Mouse (Mus musculus): ENCODE data around the gene Apobec3. TPM values are rescaled to one million over a fixed set of nuclear protein-coding genes. Genes with fewer than 3 reads are reported as not detected.

The Apobec3 gene
- total RNA-seq (2014; rRNA removed; ENCODE audit: low replicate concordance) (2.3 and 5.1 TPM in 2 replicates), polyA plus RNA-seq (2015; fragmentation: Nextera tagmentation; extraction: Ambion mirVana) (6.3 and 6.6 TPM in 2 replicates)

GRCm38 (mm10) chr15:79891436-79892212, at the start of gene Apobec3:
Gene Apobec3 (plus strand): TSS chr15:79891659.
- WGBS: 3% methylated on average over 20 of the region's 20 CpGs

DNA sequence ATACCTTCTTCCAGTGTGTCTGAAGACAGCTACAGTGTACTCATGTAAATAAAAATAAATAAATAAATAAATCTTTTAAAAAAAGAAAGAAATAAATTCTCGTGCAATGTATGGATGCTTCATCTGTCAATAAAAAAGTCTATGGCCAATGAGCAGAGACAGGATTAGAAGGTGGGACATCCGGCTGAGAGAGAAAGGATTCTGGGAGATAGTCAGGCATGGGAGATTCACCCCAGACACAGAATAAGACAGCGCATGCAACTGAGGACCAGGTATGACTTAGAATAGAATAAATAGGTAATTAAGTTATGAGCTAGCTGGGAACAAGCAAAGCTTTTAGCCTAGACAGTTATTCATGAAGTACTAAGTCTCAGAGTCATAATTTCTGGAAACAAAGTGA, 48.5 kb upstream of the Apobec3 start:
- H3K9me3 ChIP-seq (replicated peaks; ENCODE audit: control insufficient read depth, low read length): no peaks in the 10 kb centered on the region

More at GRCm38 (mm10) chr15:79891436-79892212, at the start of gene Apobec3:
- peak within 1 kb of the TSS; percentile 91 for H3K4me2 ChIP-seq (ENCODE audit: low read depth, low read length)
- 0 out of 2 replicates have a peak, but pooled peaks cover 9% of the 10 kb centered on the region for H3K4me1 ChIP-seq (ENCODE audit: control insufficient read depth, insufficient read depth)
- peak; percentile 74 for DNase-seq (ENCODE audit: low spot score)
- TF ChIP-seq EP300 (IDR thresholded peaks at IDR 0.05; ENCODE audit: low read depth) (no peak), CTCF (IDR thresholded peaks at IDR 0.05; ENCODE audit: low read depth) (peak; percentile 70)
- H3K27ac ChIP-seq (ENCODE audit: low read depth): peak within 1 kb of the TSS; percentile 87
- H3K27me3 ChIP-seq (ENCODE audit: control insufficient read depth, insufficient read depth, low read length): no peaks in the 10 kb centered on the region
- H3K36me3 ChIP-seq (replicated peaks; ENCODE audit: control insufficient read depth, insufficient read depth, low read length): no peaks in the 10 kb centered on the region
- peak within 1 kb of the TSS; percentile 69 for H3K4me3 ChIP-seq (ENCODE audit: low read depth, low read length)
- no peaks in the 10 kb centered on the region for H3K9me3 ChIP-seq (replicated peaks; ENCODE audit: control insufficient read depth, low read length)
- peak within 1 kb of the TSS; percentile 78 for H3K9ac ChIP-seq (replicated peaks; ENCODE audit: low read depth, low read length)
- peak; percentile 72; the same call in 1 of the 2 replicates for ATAC-seq (ENCODE audit: insufficient read depth, low read depth)

GRCm38 (mm10) chr15:79845986-79846385, 45.5 kb upstream of the Apobec3 start:
- H3K36me3 ChIP-seq (replicated peaks; ENCODE audit: control insufficient read depth, insufficient read depth, low read length): no peaks in the 10 kb centered on the region
- no peak overlapping the region for H3K4me3 ChIP-seq (ENCODE audit: low read depth, low read length)
- H3K4me1 ChIP-seq (ENCODE audit: control insufficient read depth, insufficient read depth): peaks cover 9% of the 10 kb centered on the region; the same call in 1 of the 2 replicates
- no peak for TF ChIP-seq CTCF (IDR thresholded peaks at IDR 0.05; ENCODE audit: low read depth)
- TF ChIP-seq EP300 (IDR thresholded peaks at IDR 0.05; ENCODE audit: low read depth): no peak
- 63% methylated on average over 4 of the region's 4 CpGs for WGBS
- no peak overlapping the region for H3K27ac ChIP-seq (ENCODE audit: low read depth)
- H3K9ac ChIP-seq (replicated peaks; ENCODE audit: low read depth, low read length): no peak overlapping the region
- ATAC-seq (ENCODE audit: insufficient read depth, low read depth): no peak
- H3K4me2 ChIP-seq (ENCODE audit: low read depth, low read length): no peak overlapping the region
- no peak for DNase-seq (ENCODE audit: low spot score)
- no peaks in the 10 kb centered on the region; the same call in 1 of the 2 replicates for H3K9me3 ChIP-seq (replicated peaks; ENCODE audit: control insufficient read depth, low read length)
- no peaks in the 10 kb centered on the region for H3K27me3 ChIP-seq (ENCODE audit: control insufficient read depth, insufficient read depth, low read length)

More for the DNA sequence above, 48.5 kb upstream of the Apobec3 start:
- Histone ChIP-seq H3K4me1 (ENCODE audit: control insufficient read depth, insufficient read depth) (peaks cover 9% of the 10 kb centered on the region; the same call in 1 of the 2 replicates), H3K9ac (replicated peaks; ENCODE audit: low read depth, low read length) (no peak overlapping the region), H3K27ac (ENCODE audit: low read depth) (no peak overlapping the region), H3K4me3 (ENCODE audit: low read depth, low read length) (no peak overlapping the region), H3K4me2 (ENCODE audit: low read depth, low read length) (no peak overlapping the region), H3K27me3 (ENCODE audit: control insufficient read depth, insufficient read depth, low read length) (no peaks in the 10 kb centered on the region), H3K36me3 (replicated peaks; ENCODE audit: control insufficient read depth, insufficient read depth, low read length) (no peaks in the 10 kb centered on the region)
- WGBS: 85% methylated on average over 3 of the region's 3 CpGs
- ATAC-seq (ENCODE audit: insufficient read depth, low read depth) (no peak), DNase-seq (ENCODE audit: low spot score) (no peak)
- TF ChIP-seq CTCF (IDR thresholded peaks at IDR 0.05; ENCODE audit: low read depth) (no peak), EP300 (IDR thresholded peaks at IDR 0.05; ENCODE audit: low read depth) (no peak)

DNA sequence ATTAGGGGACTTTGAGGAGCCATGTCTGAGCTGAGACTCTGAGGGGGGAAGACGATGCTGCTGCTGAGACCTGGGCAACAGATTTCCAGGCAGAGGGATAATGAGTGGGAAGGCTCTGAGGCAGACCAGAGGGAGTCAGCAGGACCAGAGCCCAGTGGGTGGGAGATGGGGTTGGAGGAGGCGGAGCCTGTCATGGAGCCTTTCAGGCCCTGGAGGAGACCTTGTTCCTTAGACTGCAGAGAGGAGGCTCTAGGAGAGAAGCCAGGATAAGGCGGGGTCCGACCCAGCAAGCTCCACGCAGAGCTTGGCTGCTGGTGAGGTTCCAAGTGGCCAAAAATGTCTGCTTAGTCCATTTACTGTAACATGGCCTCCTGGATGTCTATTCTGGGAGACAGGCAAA, 44.4 kb upstream of the Apobec3 start:
- DNase-seq (ENCODE audit: low spot score) (no peak), ATAC-seq (ENCODE audit: insufficient read depth, low read depth) (peak; percentile 62)
- Histone ChIP-seq H3K4me1 (ENCODE audit: control insufficient read depth, insufficient read depth) (peaks cover 9% of the 10 kb centered on the region; the same call in 1 of the 2 replicates), H3K4me2 (ENCODE audit: low read depth, low read length) (no peak overlapping the region), H3K4me3 (ENCODE audit: low read depth, low read length) (no peak overlapping the region), H3K36me3 (replicated peaks; ENCODE audit: control insufficient read depth, insufficient read depth, low read length) (no peaks in the 10 kb centered on the region), H3K27me3 (ENCODE audit: control insufficient read depth, insufficient read depth, low read length) (no peaks in the 10 kb centered on the region), H3K9ac (replicated peaks; ENCODE audit: low read depth, low read length) (no peak overlapping the region), H3K27ac (ENCODE audit: low read depth) (peak overlapping the region; percentile 58; the same call in 1 of the 2 replicates), H3K9me3 (replicated peaks; ENCODE audit: control insufficient read depth, low read length) (no peaks in the 10 kb centered on the region; the same call in 1 of the 2 replicates)
- TF ChIP-seq CTCF (IDR thresholded peaks at IDR 0.05; ENCODE audit: low read depth): no peak
- TF ChIP-seq EP300 (IDR thresholded peaks at IDR 0.05; ENCODE audit: low read depth): no peak
- 25% methylated on average over 5 of the region's 5 CpGs for WGBS

DNA sequence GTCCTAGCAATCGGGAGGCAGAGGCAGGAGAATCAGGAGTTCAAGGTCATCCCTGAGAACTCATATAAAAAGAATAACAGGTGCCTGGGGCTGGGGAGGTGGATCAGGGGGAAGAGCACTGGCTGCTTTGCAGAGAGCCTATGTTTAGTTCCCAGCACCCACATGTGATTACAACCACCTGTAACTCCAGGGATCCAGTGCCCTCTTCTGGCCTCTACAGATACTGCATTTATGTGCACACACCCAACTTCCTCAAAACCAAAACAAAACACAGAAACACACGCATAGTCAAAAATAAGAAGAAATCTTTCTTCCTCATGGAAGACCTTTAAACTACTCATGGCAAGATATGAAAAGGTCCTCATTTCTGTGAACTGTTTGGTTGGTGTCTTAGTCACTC, 41.3 kb upstream of the Apobec3 start:
- no peak overlapping the region for H3K27ac ChIP-seq (ENCODE audit: low read depth)
- H3K4me3 ChIP-seq (ENCODE audit: low read depth, low read length): no peak overlapping the region
- H3K4me1 ChIP-seq (ENCODE audit: control insufficient read depth, insufficient read depth): peaks cover 9% of the 10 kb centered on the region; the same call in 1 of the 2 replicates
- 96% methylated on average over 2 of the region's 2 CpGs for WGBS
- H3K9me3 ChIP-seq (replicated peaks; ENCODE audit: control insufficient read depth, low read length): no peaks in the 10 kb centered on the region; the same call in 1 of the 2 replicates
- no peak for TF ChIP-seq EP300 (IDR thresholded peaks at IDR 0.05; ENCODE audit: low read depth)
- ATAC-seq (ENCODE audit: insufficient read depth, low read depth) (no peak), DNase-seq (ENCODE audit: low spot score) (no peak)
- no peak overlapping the region for H3K4me2 ChIP-seq (ENCODE audit: low read depth, low read length)
- H3K36me3 ChIP-seq (replicated peaks; ENCODE audit: control insufficient read depth, insufficient read depth, low read length): no peaks in the 10 kb centered on the region
- no peaks in the 10 kb centered on the region for H3K27me3 ChIP-seq (ENCODE audit: control insufficient read depth, insufficient read depth, low read length)
- H3K9ac ChIP-seq (replicated peaks; ENCODE audit: low read depth, low read length): no peak overlapping the region
